Mouse (Mus musculus) stomach, postnatal 0 days (tissue): Measurements from ENCODE around the gene Draxin. TPM values are rescaled to one million over a fixed set of nuclear protein-coding genes. Genes with fewer than 3 reads are reported as not detected.
"Not testable (repeated sequence)": the region's sequence is repeated elsewhere in the genome, so short reads cannot be mapped to it uniquely, and the experiment has no call there.

Experiments
- ATAC-seq: fragments of 200-750 bp; cut with Nextera tagmentation; 2 replicates; pipeline ENCODE4 v1.8.0; 2017; ENCODE audit not compliant: low FRiP score, low TSS enrichment
- DNase-seq: peaks from one replicate; pipeline ENCODE4 v3.0.0-alpha.2; 2016; ENCODE audit warnings: low spot score
- H3K27ac ChIP-seq: fragments of 300-500 bp; sonication (generic); replicated peaks from 2 replicates; pipeline ENCODE4 v1.5.1; 2014; ENCODE audit warnings: mild to moderate bottlenecking, control low read depth
- H3K27me3 ChIP-seq: fragments of 300-500 bp; sonication (generic); 2 replicates; pipeline ENCODE4 v1.6.1; 2014; ENCODE audit warnings: low read length; ENCODE audit not compliant: control insufficient read depth, insufficient read depth
- H3K36me3 ChIP-seq: fragments of 300-500 bp; sonication (generic); 2 replicates; pipeline ENCODE4 v1.6.1; 2014; ENCODE audit warnings: low read length, mixed read lengths; ENCODE audit not compliant: control insufficient read depth, insufficient read depth
- H3K4me1 ChIP-seq: fragments of 300-500 bp; sonication (generic); replicated peaks from 2 replicates; pipeline ENCODE4 v1.6.1; 2014; ENCODE audit warnings: antibody characterized with exemption; ENCODE audit not compliant: control insufficient read depth, insufficient read depth
- H3K4me2 ChIP-seq: fragments of 300-500 bp; sonication (generic); replicated peaks from 2 replicates; pipeline ENCODE4 v1.6.1; 2014; ENCODE audit warnings: low read depth, mild to moderate bottlenecking, control low read depth, moderate library complexity
- H3K4me3 ChIP-seq: fragments of 300-500 bp; sonication (generic); 2 replicates; pipeline ENCODE4 v1.5.1; 2014; ENCODE audit warnings: low read depth, low read length, control low read depth
- H3K9ac ChIP-seq: fragments of 300-500 bp; sonication (generic); 2 replicates; pipeline ENCODE4 v1.6.1; 2014; ENCODE audit warnings: mild to moderate bottlenecking, low read length, control low read depth, mixed read lengths
- H3K9me3 ChIP-seq: fragments of 300-500 bp; sonication (generic); 2 replicates; pipeline ENCODE4 v1.6.1; 2016; ENCODE audit warnings: low read length; ENCODE audit not compliant: control insufficient read depth
- CTCF ChIP-seq: IDR thresholded peaks from 2 replicates; pipeline ENCODE4 v1.5.1; 2016; ENCODE audit warnings: antibody characterized with exemption, low read depth, mild to moderate bottlenecking, moderate library complexity
- EP300 ChIP-seq: optimal IDR thresholded peaks from 2 replicates; pipeline ENCODE3; 2016; ENCODE audit warnings: antibody characterized with exemption
- WGBS: fragments of 180-500 bp; shearing (Covaris S2); extraction: QIAGEN DNeasy Blood & Tissue Kit; methylation state at CpG from one replicate; pipeline ENCODE4 v1.1.7; 2014; 5-methylcytosine and 5-hydroxymethylcytosine counted together
- polyA plus RNA-seq: library from polyadenylated mRNA; unstranded; fragments of >200 nt; fragmentation: Nextera tagmentation; extraction: Ambion mirVana; gene quantifications from 2 replicates; pipeline ENCODE4 v1.2.1, GENCODE M21; 2015

Draxin gene
- polyA plus RNA-seq: 0.01 TPM in 1 of 2 replicates, not detected in the other

DNA sequence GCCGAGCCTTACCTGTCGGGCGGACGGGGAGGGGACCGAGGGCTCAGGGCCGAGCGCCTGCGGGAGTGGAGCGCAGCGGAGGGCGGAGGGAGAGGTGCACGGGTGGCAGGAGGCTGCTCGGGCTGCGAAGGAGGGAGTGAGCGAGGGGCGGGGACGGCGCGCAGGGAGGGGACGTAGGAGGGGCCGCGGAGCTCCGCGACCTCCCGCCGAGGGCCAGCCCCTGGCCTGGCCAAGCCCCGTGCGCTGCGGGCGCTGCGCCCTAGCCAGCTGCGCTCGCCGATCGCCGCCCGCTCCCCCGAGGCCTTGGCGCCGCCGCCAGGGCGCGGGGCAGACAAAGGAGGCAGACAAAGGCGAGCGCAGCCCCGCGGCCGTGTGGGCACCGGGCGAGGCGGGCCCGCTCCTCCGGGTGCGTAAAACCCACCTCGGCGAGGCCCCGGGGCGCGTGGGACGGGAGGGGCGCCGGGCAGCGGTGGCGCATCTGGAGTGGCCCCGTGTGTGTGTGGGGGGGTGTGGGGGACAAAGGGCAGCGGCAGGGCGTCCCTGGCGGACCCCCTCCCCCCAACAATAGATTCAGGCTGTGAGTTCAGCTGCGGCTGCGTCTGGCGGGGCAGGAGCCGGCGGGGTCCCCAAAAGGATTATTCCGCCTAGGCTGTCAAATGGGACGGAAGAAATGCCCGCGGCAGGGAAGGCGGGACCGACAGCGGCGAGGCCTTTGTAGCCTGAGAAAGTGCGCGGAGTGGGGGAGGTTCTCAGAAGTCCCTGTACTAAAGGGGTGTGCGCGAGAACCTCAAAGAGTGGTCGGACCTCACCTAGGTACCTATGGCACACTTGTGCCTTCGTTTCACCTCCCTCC, at the start of gene Draxin:
Gene Draxin, minus strand, starts transcription at position 138 of the 853 bp plus-strand sequence.
- no peak for TF ChIP-seq EP300
- Histone ChIP-seq H3K27ac (no peak within 1 kb of the TSS), H3K4me3 (peak within 1 kb of the TSS; percentile 53), H3K9ac (peak within 1 kb of the TSS; percentile 27; the same call in 1 of the 2 replicates), H3K27me3 (peaks cover 15% of the 10 kb centered on the region), H3K4me1 (no peaks in the 10 kb centered on the region; the same call in 1 of the 2 replicates), H3K36me3 (no peaks in the 10 kb centered on the region), H3K9me3 (no peaks in the 10 kb centered on the region), H3K4me2 (peak within 1 kb of the TSS; percentile 92)
- peak; percentile 66 for DNase-seq
- 1% methylated on average over 63 of the region's 87 CpGs for WGBS
- peak; percentile 78 for ATAC-seq

DNA sequence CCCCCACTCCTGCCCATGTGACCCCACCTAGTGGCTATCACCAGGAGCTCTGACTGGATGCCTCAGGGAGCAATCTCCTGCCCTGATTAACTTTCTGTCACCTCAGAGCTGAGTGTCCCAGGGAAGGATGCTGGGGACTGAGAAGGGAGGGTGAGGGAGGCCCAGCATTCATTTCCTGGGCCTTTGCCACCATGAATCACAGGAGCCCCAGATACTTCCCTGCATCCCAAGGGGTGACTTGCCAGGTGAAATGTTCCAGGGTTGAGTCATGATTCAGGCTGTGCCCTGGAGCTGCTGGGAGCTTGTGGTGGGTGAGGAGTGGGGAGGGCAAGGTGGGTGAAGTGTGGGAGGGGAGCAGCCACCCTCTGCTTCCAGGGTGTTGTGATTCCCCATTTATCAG, 47.2 kb upstream of the Draxin start:
- TF ChIP-seq CTCF (no peak), EP300 (no peak)
- Histone ChIP-seq H3K36me3 (no peaks in the 10 kb centered on the region), H3K27ac (no peak overlapping the region), H3K9me3 (no peaks in the 10 kb centered on the region), H3K27me3 (peaks cover 6% of the 10 kb centered on the region; the same call in 1 of the 2 replicates), H3K4me1 (no peaks in the 10 kb centered on the region), H3K4me3 (no peak overlapping the region), H3K4me2 (no peak overlapping the region), H3K9ac (no peak overlapping the region)
- no peak for ATAC-seq
- no peak for DNase-seq

DNA sequence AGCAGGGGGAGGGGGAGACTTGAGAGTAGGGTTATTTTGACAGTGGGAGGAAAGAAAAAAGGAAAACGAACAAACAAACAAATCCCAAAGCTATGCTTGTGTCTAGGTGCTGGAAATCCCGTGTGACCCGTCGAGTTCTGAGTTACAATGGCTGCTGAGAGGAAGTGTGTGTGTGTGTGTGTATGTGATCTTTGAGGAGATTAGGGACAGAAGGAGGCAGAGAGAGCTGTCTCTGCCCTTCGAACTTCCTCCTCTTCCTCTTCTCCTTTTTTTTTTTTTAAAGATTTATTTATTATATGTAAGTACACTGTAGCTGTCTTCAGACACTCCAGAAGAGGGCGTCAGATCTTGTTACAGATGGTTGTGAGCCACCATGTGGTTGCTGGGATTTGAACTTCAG, 46.1 kb upstream of the Draxin start:
- not testable (repeated sequence) for H3K4me3 ChIP-seq, H3K4me1 ChIP-seq, DNase-seq, H3K27me3 ChIP-seq, H3K4me2 ChIP-seq, ATAC-seq, H3K36me3 ChIP-seq, H3K9ac ChIP-seq, H3K27ac ChIP-seq, H3K9me3 ChIP-seq
- WGBS: 61% methylated on average over 5 of the region's 6 CpGs

DNA sequence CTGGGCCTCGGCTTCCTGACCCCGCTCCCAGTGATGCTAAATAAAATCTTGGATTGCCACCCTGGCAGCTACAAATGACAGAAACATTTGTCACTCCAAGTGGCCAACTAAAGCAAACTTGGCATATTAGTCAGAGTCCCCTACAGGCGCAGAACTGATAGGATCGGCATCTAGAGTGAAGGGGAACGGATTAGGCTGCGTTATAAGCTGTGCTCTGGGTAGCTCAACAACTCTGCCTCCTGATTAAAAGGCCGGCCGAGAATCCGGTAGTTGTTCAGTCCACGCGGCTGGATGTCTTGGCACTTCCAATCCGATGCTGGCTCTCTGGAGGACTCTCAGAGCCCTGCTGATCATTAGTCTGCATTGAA, 44.0 kb upstream of the Draxin start:
- peaks cover 12% of the 10 kb centered on the region; the same call in 1 of the 2 replicates for H3K27me3 ChIP-seq

DNA sequence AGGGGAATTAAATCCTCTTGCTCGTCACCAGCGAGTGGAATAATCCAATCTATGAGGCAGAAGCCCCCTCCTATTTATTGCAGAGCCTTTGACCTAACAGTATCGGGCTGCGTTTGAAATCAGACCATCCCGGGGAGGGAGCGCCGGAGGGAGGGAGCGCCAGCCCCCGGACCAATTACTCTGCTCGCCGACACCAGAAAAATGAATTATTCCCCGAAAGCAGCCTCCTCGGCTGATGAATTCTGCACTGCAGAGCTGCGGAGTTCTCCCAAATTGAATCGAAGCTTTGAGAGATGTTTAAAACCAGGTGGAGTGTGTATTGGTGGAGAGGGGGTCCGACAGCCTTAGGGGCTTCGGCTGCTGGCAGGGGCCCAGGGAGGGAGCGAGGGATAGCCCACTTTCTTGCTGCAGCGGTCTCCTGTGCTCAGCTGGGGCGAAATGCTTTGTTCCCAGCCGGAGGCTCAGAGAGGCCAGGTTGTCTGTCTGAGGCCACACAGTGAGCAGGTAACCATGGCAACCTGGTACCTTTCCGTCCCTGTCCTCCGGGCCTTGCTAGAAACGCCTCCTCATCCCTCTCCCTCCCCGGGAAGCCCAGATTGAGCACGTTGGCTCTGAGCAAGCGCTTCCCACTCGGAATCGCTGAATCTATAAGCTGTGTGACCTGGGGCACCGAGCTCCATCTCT, 43.5 kb upstream of the Draxin start:
- no peaks in the 10 kb centered on the region for H3K36me3 ChIP-seq
- WGBS: 3% methylated on average over 30 of the region's 30 CpGs
- TF ChIP-seq EP300 (no peak), CTCF (no peak)
- no peaks in the 10 kb centered on the region for H3K4me1 ChIP-seq
- DNase-seq (no peak), ATAC-seq (no peak)
- H3K9me3 ChIP-seq: no peaks in the 10 kb centered on the region
- peaks cover 12% of the 10 kb centered on the region; the same call in 1 of the 2 replicates for H3K27me3 ChIP-seq
- no peak overlapping the region for H3K4me2 ChIP-seq
- no peak overlapping the region for H3K27ac ChIP-seq
- no peak overlapping the region for H3K4me3 ChIP-seq
- no peak overlapping the region for H3K9ac ChIP-seq

More for the DNA sequence above, 44.0 kb upstream of the Draxin start:
- H3K36me3 ChIP-seq: no peaks in the 10 kb centered on the region
- H3K9me3 ChIP-seq: no peaks in the 10 kb centered on the region
- no peak overlapping the region for H3K9ac ChIP-seq
- H3K4me1 ChIP-seq: no peaks in the 10 kb centered on the region
- ATAC-seq (no peak), DNase-seq (no peak)
- H3K4me2 ChIP-seq: no peak overlapping the region
- WGBS: 15% methylated on average over 12 of the region's 12 CpGs
- no peak overlapping the region for H3K27ac ChIP-seq
- no peak for TF ChIP-seq CTCF
- TF ChIP-seq EP300: no peak
- H3K4me3 ChIP-seq: no peak overlapping the region

DNA sequence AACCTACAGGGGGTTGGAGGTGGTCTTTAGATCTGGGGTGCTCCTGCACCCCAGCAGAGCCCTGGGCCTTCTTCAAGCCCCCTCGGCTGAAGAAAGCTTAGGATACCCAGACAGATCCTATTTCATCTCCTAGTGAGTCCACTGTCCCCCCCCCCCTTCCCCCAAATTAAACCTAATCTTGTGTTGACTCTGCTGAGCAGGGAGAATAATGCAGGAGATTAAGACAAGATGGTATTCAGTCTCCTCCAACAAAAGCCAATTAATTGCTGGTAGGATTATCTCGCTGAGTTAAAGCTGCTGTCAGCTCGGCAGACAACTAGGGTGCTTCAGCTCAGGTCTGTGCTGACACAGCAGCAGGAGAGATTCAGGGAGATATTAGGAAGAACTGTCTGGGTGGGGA, 40.8 kb upstream of the Draxin start:
- H3K27me3 ChIP-seq: peaks cover 15% of the 10 kb centered on the region; the same call in 1 of the 2 replicates
- no peak for DNase-seq
- no peaks in the 10 kb centered on the region for H3K36me3 ChIP-seq
- no peak overlapping the region for H3K4me3 ChIP-seq
- TF ChIP-seq CTCF (no peak), EP300 (no peak)
- no peaks in the 10 kb centered on the region for H3K9me3 ChIP-seq
- H3K4me1 ChIP-seq: no peaks in the 10 kb centered on the region
- WGBS: 38% methylated on average over 3 of the region's 3 CpGs
- no peak overlapping the region for H3K27ac ChIP-seq
- H3K4me2 ChIP-seq: no peak overlapping the region
- no peak overlapping the region for H3K9ac ChIP-seq
- ATAC-seq: no peak
